Mouse (Mus musculus) ES-Bruce4 (cell line): Measurements from ENCODE around the gene Lrpap1.

Source experiments
- CTCF ChIP-seq: IDR thresholded peaks from one replicate; pipeline ENCODE4 v1.8.1; 2011; ENCODE audit warnings: low read depth, low read length
- EP300 ChIP-seq: IDR thresholded peaks from 2 replicates; pipeline ENCODE4 v1.6.1; 2011; ENCODE audit warnings: low read depth, low read length; ENCODE audit not compliant: insufficient read depth
- POLR2A ChIP-seq: IDR thresholded peaks from one replicate; pipeline ENCODE4 v1.8.1; 2011; ENCODE audit warnings: low read length; ENCODE audit not compliant: insufficient read depth

DNA sequence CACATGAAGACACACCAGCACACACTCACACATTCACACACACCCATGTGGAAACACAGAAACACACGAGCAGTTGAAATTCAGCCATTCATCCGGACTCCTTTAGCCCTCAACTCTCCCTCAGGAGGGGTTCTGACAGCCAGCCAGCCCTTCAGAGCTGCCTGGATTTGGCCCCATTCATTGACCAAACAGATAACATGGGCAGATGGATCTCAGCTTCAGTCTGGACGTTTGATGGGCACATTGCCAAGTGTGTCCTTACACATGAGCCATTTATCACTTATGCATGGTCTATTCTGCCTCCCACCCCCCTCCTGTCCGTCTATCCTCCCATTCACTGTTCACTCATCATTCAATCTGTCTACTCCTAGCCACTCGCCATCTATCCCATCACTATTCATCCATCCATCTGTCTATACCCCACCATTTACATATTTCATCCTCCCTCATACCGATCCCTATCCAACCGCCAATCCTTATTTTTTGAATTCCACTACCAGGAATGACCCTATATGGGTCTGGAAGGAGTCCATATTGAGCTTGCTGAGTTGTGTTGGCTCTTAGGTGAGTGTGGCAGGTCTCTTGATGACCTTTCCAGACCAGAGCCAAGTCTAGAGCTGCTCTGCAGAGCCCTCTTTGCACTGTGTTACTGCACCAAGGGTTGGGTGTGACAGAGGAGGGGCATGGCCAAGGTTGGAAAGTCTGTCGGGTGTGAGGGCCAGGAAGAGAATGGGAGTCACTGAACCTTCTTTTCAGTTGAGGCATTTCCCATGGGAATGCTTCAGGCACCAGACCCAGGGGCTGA lies 42.6 kb upstream of the Lrpap1 start:
- TF ChIP-seq CTCF: no peak
- TF ChIP-seq POLR2A: no peak
- no peak for TF ChIP-seq EP300
